Mouse (Mus musculus): ENCODE data around the gene Ppef2. TPM values are rescaled to one million over a fixed set of nuclear protein-coding genes. Genes with fewer than 3 reads are reported as not detected.
A peak's percentile ranks its signal among the peaks of the same experiment; 100 is the strongest.

Gene Ppef2
- polyA plus RNA-seq, 1 experiment from 2014 or later = 0.50 TPM

DNA sequence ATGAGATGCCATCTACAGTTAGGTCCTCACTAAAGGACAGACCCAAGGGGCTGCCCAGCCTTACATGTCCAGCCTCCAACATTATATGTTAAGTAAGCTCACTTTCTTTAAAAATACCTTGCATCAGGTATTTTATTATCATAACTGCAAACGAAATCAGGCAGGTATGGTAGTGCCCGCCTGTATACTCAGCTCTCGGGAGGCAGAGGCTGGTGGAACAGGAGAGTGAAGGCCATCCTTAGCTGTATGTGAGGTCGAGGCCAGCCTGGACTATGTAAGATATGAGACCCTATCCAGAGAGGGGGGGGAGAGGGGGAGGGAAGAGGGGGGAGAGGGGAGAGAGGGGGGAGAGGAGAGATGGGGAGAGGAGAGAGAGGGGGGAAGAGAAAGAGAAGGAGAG is 22.7 kb downstream of the Ppef2 start:
- H3K4me2 ChIP-seq = no peak overlapping the region
- H3K27me3 ChIP-seq (replicated peaks) = no peaks in the 10 kb centered on the region
- no peaks in the 10 kb centered on the region for H3K9me3 ChIP-seq (replicated peaks)
- 92% methylated on average over 4 of the region's 4 CpGs for WGBS
- H3K36me3 ChIP-seq = no peaks in the 10 kb centered on the region
- no peaks in the 10 kb centered on the region for H3K4me1 ChIP-seq
- ATAC-seq (ENCODE audit: low FRiP score) = no peak
- H3K4me3 ChIP-seq (replicated peaks) = no peak overlapping the region
- no peak overlapping the region for H3K27ac ChIP-seq (replicated peaks)
- no peak overlapping the region for H3K9ac ChIP-seq (replicated peaks)

DNA sequence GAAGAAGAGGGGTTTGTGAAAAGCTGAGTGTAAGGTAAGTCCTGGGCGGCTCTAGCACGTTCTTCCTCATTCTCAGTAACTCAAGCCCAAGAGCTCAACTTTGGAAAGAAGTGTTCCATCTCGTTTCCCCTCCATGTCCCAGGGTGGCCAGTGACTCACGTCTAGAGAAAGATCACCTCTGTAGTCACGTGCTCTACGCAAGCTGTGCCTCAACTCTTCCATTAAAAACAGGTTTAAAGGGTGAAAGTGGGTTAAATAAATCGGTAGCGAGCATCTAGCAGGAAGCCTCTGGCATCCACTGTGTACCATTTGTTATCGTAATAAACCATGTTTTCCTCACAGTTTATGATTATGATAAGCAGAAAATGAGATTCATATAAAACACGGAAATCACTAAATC is 24.2 kb downstream of the Ppef2 start:
- no peak overlapping the region for H3K4me2 ChIP-seq
- no peaks in the 10 kb centered on the region for H3K9me3 ChIP-seq (replicated peaks)
- no peaks in the 10 kb centered on the region for H3K36me3 ChIP-seq
- no peak for ATAC-seq (ENCODE audit: low FRiP score)
- H3K9ac ChIP-seq (replicated peaks) = no peak overlapping the region
- no peaks in the 10 kb centered on the region for H3K27me3 ChIP-seq (replicated peaks)
- WGBS = 86% methylated on average over 10 of the region's 10 CpGs
- no peak overlapping the region for H3K27ac ChIP-seq (replicated peaks)
- H3K4me1 ChIP-seq = no peaks in the 10 kb centered on the region
- no peak overlapping the region for H3K4me3 ChIP-seq (replicated peaks)

DNA sequence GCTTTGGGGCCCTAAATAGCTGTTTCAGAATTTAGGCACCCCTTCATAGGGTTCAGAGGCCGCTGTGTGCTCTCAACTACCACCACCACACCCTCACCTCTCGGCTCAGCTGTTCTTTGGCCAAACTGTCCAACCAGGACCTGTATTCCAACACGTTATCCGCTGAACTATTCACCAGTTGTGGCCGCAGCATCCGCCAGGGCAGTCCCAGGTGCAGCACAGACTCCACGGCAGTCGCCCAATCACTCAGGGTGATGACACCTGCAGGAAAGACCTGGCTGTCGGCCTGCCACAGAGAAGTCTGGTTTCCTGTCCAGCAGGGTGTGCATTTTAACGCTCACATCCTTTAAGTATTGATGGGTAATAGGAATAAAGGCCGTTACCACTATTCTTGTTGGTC is 25.8 kb downstream of the Ppef2 start:
- H3K27ac ChIP-seq (replicated peaks) = no peak overlapping the region
- H3K36me3 ChIP-seq = no peaks in the 10 kb centered on the region
- no peaks in the 10 kb centered on the region for H3K27me3 ChIP-seq (replicated peaks)
- H3K9ac ChIP-seq (replicated peaks) = no peak overlapping the region
- no peaks in the 10 kb centered on the region for H3K9me3 ChIP-seq (replicated peaks)
- H3K4me3 ChIP-seq (replicated peaks) = no peak overlapping the region
- 89% methylated on average over 11 of the region's 11 CpGs for WGBS
- H3K4me1 ChIP-seq = no peaks in the 10 kb centered on the region
- ATAC-seq (ENCODE audit: low FRiP score) = no peak
- H3K4me2 ChIP-seq = no peak overlapping the region

DNA sequence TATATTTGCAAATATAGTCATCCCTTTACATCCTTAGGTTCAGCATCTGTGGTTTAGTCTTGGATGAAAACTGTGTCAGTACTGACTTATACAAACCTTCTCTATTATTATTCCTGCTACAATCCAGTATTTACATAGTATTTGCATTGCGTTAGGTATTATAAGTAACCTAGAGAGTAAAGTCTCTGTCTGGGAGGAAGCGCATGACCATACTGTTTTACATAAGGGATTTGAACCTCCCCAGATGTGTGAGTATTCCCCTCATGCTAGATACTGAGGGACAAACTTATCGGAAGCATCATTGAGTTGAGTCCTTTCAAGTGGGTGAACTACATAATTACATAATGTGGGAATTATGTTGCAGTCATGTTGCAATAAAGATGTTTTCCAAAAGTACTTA is 26.6 kb downstream of the Ppef2 start:
- H3K9ac ChIP-seq (replicated peaks) = no peak overlapping the region
- 92% methylated on average over 3 of the region's 3 CpGs for WGBS
- no peaks in the 10 kb centered on the region for H3K4me1 ChIP-seq
- H3K9me3 ChIP-seq (replicated peaks) = no peaks in the 10 kb centered on the region
- H3K27ac ChIP-seq (replicated peaks) = no peak overlapping the region
- no peaks in the 10 kb centered on the region for H3K36me3 ChIP-seq
- no peak overlapping the region for H3K4me3 ChIP-seq (replicated peaks)
- H3K27me3 ChIP-seq (replicated peaks) = no peaks in the 10 kb centered on the region
- no peak for ATAC-seq (ENCODE audit: low FRiP score)
- no peak overlapping the region for H3K4me2 ChIP-seq

DNA sequence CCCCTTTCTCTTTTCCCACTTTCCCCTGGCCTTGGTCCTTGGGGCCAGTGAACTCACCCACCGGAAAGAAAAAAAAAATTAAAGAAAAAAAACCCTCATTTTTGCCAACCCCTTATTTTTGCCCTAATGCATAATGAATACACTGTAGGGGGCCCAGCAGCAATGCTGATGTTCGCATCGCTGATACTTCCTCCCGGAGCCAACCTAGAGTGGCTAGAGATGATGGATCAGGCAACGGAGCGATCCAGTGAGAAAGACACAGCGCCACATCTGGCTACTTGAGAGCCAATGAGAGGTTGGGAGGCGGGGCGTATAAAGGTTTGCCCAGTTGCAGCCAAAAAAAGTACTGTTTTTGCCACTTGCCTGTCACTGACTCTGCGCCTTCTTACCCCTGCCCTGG is 27.3 kb downstream of the Ppef2 start:
- Histone ChIP-seq H3K4me1 (no peaks in the 10 kb centered on the region), H3K36me3 (no peaks in the 10 kb centered on the region), H3K4me3 (replicated peaks) (no peak overlapping the region), H3K27ac (replicated peaks) (no peak overlapping the region), H3K9ac (replicated peaks) (no peak overlapping the region), H3K4me2 (no peak overlapping the region), H3K9me3 (replicated peaks) (no peaks in the 10 kb centered on the region), H3K27me3 (replicated peaks) (no peaks in the 10 kb centered on the region)
- ATAC-seq (ENCODE audit: low FRiP score) = no peak
- 45% methylated on average over 10 of the region's 10 CpGs for WGBS

DNA sequence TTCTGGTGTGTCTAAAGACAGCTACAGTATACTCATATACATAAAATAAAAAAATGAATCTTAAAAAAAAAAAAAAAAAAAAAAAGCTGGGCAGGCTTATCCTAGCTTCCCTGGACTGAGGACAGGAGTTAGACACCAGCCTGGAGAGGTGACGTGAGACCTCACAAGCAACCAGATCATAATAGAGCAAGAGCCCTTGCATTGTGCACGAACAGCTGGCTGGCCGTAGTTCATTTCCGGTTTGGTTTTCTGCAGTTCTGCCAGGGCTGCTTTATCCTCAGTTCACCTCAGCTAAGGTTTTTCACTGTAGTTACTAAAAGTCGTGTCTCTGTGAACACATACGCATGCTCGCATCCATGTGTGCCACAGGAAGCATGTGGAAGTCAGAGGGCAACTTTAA is 28.3 kb downstream of the Ppef2 start:
- 90% methylated on average over 7 of the region's 7 CpGs for WGBS

DNA sequence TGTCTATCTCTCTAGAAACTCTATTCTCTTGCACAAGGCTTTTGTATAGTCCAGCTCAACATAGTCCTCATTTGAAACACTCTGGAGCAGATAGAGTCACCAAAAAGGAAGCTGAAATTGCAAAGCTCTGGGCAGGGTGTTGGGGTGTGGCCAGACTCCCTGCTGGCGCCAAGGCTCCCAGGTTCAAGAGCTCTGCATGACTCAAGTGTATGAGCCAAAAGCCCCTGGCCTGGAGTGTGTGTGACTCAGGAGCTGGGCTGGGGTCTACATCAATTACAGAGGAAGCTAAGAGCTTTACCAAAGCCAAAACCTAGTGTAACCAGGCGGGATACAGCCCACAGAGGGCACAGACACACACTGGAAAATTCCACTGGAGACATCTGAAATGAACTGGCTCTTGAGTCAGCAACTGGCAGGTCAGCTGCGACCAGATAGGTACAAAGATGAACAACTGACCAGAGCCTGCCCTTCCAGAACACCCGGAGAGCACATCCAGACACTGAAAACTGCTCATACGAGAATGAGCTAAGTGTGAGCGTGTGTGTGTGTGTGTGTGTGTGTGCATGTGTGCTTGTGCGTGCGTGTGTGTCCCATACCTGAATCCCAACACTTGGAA is 35.7 kb downstream of the Ppef2 start:
- Histone ChIP-seq H3K4me2 (no peak overlapping the region), H3K4me3 (replicated peaks) (no peak overlapping the region), H3K27ac (replicated peaks) (no peak overlapping the region), H3K27me3 (replicated peaks) (no peaks in the 10 kb centered on the region), H3K36me3 (no peaks in the 10 kb centered on the region), H3K9me3 (replicated peaks) (no peaks in the 10 kb centered on the region), H3K4me1 (peaks cover 7% of the 10 kb centered on the region), H3K9ac (replicated peaks) (no peak overlapping the region)
- WGBS = 96% methylated on average over 8 of the region's 8 CpGs
- ATAC-seq (ENCODE audit: low FRiP score) = no peak

More for the DNA sequence above, 28.3 kb downstream of the Ppef2 start:
- no peak for ATAC-seq (ENCODE audit: low FRiP score)
- Histone ChIP-seq H3K9ac (replicated peaks) (no peak overlapping the region), H3K27ac (replicated peaks) (no peak overlapping the region), H3K36me3 (no peaks in the 10 kb centered on the region), H3K9me3 (replicated peaks) (no peaks in the 10 kb centered on the region), H3K4me2 (no peak overlapping the region), H3K4me3 (replicated peaks) (no peak overlapping the region), H3K27me3 (replicated peaks) (no peaks in the 10 kb centered on the region), H3K4me1 (no peaks in the 10 kb centered on the region)

DNA sequence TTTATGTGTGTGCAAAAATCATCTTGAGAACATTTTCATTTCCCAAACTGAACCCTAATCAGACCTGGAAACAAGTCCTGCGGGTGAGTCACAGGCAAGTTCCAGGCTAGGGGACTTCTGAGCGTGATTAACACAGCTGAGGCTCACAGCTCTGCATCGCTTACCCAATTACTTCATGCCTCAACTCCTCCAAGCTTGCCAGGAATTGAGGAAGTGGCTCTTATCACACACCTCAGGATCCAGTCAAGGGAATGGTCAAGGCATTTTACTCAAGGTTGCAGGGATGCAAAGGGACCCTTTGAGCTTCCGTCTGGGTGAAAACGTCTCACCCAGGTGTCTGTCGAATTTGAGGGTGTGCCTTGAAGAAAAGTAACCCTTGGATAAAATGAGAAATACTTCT is 36.3 kb downstream of the Ppef2 start:
- 0 out of 2 replicates have a peak overlapping the region, but pooled peaks have one; percentile 51 for H3K27ac ChIP-seq (replicated peaks)
- no peak for ATAC-seq (ENCODE audit: low FRiP score)
- H3K9ac ChIP-seq (replicated peaks) = no peak overlapping the region
- H3K4me3 ChIP-seq (replicated peaks) = no peak overlapping the region
- no peaks in the 10 kb centered on the region for H3K27me3 ChIP-seq (replicated peaks)
- 70% methylated on average over 6 of the region's 6 CpGs for WGBS
- H3K36me3 ChIP-seq = no peaks in the 10 kb centered on the region
- no peaks in the 10 kb centered on the region for H3K9me3 ChIP-seq (replicated peaks)
- peaks cover 7% of the 10 kb centered on the region for H3K4me1 ChIP-seq
- H3K4me2 ChIP-seq = no peak overlapping the region

DNA sequence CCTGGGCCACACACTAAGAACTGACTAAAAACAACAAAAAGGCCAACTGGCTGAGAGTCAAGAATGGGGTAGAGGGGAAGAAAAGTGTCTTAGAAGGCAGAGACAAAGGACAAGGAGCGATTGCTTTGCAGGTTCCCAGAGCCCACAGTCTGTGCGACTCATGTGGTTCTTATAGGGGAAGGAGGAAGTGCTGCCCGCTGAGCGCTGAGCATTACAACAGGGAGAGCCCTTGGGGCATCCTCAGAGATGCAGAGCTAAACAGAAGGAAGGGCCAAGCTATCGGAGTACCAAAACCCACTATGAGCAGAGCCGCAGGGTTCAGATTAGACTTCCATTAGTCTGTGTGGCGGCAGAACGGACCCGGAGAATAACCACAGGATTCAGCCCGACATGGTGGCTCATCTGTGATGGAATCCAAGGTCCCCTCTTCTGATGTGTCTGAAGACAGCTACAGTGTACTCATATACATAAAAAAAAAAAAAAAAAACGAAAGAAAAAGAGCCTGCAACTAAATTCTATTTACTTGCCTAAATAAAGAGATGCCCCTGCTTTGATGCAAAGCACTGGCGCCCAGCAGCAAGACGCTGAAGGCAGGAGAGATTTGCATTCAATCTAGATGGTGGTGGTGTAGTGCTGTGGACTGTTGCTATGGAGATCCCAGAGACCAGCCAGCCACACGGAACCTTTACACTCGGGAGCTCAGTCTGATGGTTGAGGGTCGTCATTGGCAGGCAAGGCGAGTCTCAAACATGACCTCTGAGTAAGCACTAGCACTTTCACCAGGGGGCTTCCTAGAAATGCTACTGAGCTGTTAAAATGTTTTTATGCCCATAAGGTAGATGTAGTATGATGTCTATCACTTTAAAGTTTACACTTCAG is 36.9 kb downstream of the Ppef2 start:
- 44% methylated on average over 17 of the region's 17 CpGs for WGBS
- peak; percentile 89 for ATAC-seq (ENCODE audit: low FRiP score)
- no peaks in the 10 kb centered on the region for H3K36me3 ChIP-seq
- peak overlapping the region; percentile 51 for H3K27ac ChIP-seq (replicated peaks)
- no peak overlapping the region for H3K4me3 ChIP-seq (replicated peaks)
- peaks cover 7% of the 10 kb centered on the region for H3K4me1 ChIP-seq
- no peaks in the 10 kb centered on the region for H3K27me3 ChIP-seq (replicated peaks)
- no peak overlapping the region for H3K9ac ChIP-seq (replicated peaks)
- no peaks in the 10 kb centered on the region for H3K9me3 ChIP-seq (replicated peaks)
- no peak overlapping the region for H3K4me2 ChIP-seq

DNA sequence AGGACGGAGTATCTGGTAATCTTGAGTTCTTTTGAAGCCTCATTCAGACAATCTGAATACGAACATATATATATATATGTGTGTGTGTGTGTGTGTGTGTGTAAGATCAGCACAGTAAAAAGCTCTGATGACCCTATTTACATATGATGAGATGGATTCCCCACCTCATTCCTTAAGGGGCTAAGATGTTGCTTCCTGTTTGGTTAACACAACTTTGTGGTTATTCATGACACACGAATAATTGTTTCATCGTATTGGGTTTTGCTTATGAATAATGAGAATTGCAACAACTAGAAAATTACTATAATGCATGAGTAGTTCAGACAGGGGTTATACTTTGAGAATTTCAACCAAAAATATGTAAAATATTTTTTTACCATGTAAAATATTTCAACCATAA is 40.8 kb downstream of the Ppef2 start, which contains the start of gene U90926:
TSS of gene U90926 (minus strand) at position 101 of the 400 bp plus-strand sequence.
- Histone ChIP-seq H3K27me3 (replicated peaks) (no peaks in the 10 kb centered on the region), H3K36me3 (no peaks in the 10 kb centered on the region), H3K9ac (replicated peaks) (no peak within 1 kb of the TSS), H3K4me1 (peaks cover 7% of the 10 kb centered on the region), H3K4me3 (replicated peaks) (no peak within 1 kb of the TSS), H3K4me2 (no peak within 1 kb of the TSS), H3K27ac (replicated peaks) (no peak within 1 kb of the TSS), H3K9me3 (replicated peaks) (no peaks in the 10 kb centered on the region)
- ATAC-seq (ENCODE audit: low FRiP score) = no peak
- 94% methylated on average over 4 of the region's 4 CpGs for WGBS

DNA sequence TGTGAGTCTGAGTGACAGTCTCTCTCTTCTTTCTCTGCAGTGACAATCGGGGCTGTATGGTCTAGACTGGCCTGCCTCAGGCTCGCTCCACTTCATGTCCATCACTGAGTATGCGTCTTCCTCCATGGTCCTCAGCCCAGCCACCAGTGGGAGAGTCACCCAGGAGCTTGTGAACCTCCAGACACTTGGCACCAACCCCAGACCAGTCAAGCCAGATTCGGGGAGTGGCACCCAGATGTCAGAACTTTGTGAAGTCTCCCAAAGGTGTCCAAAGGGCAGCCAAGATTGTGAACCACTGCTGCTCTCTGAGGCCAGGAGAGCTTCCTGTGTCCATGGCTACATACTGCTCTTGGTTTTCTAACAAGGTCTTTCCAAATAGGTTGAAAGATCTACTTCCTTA is 43.8 kb downstream of the Ppef2 start:
- Histone ChIP-seq H3K4me1 (no peaks in the 10 kb centered on the region), H3K9ac (replicated peaks) (no peak overlapping the region), H3K27ac (replicated peaks) (no peak overlapping the region), H3K9me3 (replicated peaks) (no peaks in the 10 kb centered on the region), H3K4me2 (no peak overlapping the region), H3K4me3 (replicated peaks) (no peak overlapping the region), H3K36me3 (no peaks in the 10 kb centered on the region), H3K27me3 (replicated peaks) (no peaks in the 10 kb centered on the region)
- ATAC-seq (ENCODE audit: low FRiP score) = no peak
- 93% methylated on average over 4 of the region's 4 CpGs for WGBS

DNA sequence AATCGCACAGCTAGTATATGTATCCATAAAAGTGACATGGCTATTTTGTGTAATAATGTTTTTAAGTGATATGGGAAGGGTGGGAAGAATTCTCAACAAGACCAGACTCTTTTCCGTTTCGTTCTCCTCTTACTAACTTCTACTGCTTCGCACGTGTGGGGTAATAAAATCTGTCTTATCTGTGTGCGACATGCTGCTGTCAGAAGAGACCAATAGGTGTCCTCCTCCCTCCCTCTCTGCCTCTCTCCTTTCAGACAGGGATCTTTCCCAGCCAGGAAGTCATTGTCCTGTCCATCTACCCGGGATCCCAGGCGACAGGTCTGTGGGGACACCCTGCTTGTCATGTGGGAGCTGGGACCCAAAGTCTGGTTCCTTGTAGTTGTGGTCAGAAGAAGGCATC is 45.9 kb downstream of the Ppef2 start:
- no peak overlapping the region for H3K9ac ChIP-seq (replicated peaks)
- no peaks in the 10 kb centered on the region for H3K27me3 ChIP-seq (replicated peaks)
- WGBS = 78% methylated on average over 8 of the region's 8 CpGs
- H3K4me1 ChIP-seq = no peaks in the 10 kb centered on the region
- peaks cover 6% of the 10 kb centered on the region for H3K36me3 ChIP-seq
- H3K4me3 ChIP-seq (replicated peaks) = no peak overlapping the region
- no peak overlapping the region for H3K4me2 ChIP-seq
- H3K27ac ChIP-seq (replicated peaks) = no peak overlapping the region
- no peaks in the 10 kb centered on the region for H3K9me3 ChIP-seq (replicated peaks)
- no peak for ATAC-seq (ENCODE audit: low FRiP score)
